Mouse (Mus musculus): ENCODE data around the gene Pgr.

Gene Pgr

DNA sequence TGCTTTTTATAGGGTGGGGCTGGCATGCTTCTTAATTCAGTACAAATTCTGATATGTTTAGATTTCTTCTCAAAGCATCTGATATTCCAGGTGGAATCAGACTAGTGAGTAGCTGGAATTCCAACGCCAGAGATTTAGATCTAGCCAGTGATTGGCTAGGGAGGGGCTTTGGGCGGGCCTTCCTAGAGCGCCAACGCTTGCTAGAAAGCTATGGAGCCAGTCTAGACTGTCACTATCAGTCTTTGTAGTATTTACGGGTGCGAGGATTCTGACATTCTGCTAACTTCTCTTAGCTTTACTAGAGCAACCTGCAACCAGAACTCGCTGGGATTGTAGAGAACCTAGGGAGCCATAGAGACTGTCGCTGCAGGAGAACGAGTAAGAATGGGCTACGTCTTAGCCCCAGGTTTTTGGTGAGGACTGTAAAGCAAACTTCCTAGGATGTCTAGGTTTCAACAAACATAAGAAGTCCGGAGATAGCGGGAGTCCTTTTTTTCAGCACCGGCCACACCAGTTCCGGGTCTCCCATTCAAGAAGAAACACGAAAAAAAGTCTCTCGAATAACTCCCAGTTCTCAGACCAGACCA is at the start of gene Pgr:
Pgr (plus strand) TSS at position 218 of the 587 bp plus-strand sequence.
- DNase-seq (ENCODE audit: low spot score in 2 of 2): no peak

- DNase-seq (ENCODE audit: low spot score in 2 of 2): no peak
Observed at GRCm38 (mm10) chr9:8857455-8857854, 42.2 kb upstream of the Pgr start.

- DNase-seq (ENCODE audit: low spot score in 2 of 2): no peak
Observed at GRCm38 (mm10) chr9:8868511-8868910, 31.1 kb upstream of the Pgr start.

GRCm38 (mm10) chr9:8895205-8895604 is 4.4 kb upstream of the Pgr start:
- no peak for DNase-seq (ENCODE audit: low spot score in 2 of 2)

GRCm38 (mm10) chr9:8900203-8901012 is 775 bp downstream of the Pgr start:
- no peak for DNase-seq (ENCODE audit: low spot score in 2 of 2)

GRCm38 (mm10) chr9:8901013-8901646 is 1.5 kb downstream of the Pgr start:
- DNase-seq (ENCODE audit: low spot score in 2 of 2): no peak

GRCm38 (mm10) chr9:8901647-8902131 is 2.1 kb downstream of the Pgr start:
- no peak for DNase-seq (ENCODE audit: low spot score in 2 of 2)

DNA sequence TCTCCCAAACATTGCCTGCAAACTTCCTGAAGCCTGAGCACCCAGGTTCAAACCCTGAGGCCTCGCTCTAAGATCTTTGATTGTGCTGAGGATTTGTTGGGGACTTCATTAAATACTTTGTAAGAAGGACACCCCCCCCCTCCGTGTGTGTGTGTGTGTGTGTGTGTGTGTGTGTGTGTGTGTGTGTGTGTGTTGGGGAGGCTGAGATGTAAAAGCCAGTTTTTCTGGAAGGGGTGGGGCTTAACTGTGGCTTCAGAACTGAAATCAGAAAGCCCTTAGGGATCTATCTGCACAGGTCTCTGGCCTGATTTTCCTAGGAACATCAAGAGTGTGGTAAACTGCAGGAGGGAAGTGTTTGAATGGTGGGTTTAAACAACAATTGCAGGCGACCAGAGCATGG is 2.6 kb downstream of the Pgr start:
- DNase-seq (ENCODE audit: low spot score in 2 of 2): no peak

GRCm38 (mm10) chr9:8927561-8927960 is 27.9 kb downstream of the Pgr start:
- no peak for DNase-seq (ENCODE audit: low spot score in 2 of 2)

DNA sequence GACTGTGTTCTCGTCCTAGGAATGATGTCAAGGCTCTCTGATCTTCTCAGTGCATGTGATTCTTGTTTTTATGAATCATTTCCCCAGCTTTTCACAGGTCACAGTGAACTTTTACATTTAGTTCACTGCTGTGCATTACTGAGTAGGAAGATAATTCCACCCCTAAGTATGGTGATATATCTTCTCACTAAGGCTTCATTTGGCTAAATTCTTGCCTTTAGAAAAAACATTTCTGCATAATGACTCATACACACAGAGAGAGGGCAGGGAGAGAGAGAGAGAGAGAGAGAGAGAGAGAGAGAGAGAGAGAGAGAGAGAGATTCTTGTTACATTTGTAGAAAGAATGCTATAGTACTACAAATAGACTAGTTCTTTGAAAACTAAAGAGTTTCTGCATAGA is 38.1 kb downstream of the Pgr start:
- DNase-seq (ENCODE audit: low spot score in 2 of 2): no peak

DNA sequence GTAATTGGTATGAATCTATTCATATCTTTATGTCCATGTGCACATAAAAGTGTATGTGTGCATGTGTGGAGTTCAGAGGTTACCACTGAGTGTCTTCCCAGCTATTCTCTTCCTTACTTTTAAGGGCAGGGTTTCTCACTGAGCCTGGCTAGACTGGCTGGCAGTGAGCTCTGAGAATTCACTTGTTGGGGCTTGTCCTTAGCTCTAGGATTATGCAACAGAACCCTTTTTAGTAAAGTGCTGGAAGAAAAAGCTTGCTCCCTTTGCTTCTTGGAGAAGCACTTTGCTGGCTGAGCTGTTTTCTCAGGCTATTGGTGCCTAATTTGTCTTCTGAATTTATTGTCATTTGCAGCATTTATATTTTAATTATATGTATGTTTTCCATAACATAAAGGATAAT is 53.7 kb downstream of the Pgr start:
- DNase-seq (ENCODE audit: low spot score in 2 of 2): no peak

- DNase-seq (ENCODE audit: low spot score in 2 of 2): peak in 1 of 2 experiments; percentile 1
Observed at GRCm38 (mm10) chr9:8964512-8965133, 65.0 kb downstream of the Pgr start.

DNA sequence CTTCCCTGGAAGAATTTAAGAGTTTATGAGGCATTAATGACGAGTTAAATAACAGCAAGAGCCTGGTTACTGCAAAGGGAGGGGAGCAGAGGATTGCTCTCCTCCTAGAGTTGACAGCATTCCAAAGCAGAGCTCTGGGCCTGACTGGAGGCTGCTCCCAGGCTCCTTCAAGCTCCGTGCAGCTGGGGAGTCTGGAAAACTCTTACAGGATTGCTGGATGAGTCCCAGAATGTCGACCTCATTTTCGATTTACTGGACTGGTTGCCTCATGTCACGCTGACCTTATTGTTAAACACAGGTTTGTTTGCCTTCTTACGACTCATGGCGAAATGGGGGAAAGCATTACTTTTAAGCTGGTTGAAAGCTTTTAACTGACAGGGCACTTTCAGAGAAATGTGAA is 70.6 kb downstream of the Pgr start:
- no peak for DNase-seq (ENCODE audit: low spot score in 2 of 2)

DNA sequence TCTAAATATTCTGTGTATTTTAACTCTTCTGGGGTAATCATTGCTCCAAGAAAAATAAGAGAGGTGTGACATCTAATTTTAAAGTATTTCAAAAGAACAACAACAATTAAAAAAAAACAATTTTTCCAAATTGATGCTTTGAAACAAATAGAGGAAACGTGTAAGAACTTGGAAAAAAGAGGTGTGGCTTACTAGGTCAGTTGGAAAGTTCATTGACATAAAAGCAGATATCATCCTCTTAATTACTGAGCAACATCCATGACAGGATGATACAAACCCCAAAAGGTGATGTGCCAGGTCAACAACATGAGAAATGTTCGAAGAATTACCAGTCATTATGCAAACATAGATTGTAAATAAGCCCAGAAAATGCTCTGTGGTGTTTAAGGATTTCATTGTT is 71.9 kb downstream of the Pgr start, which contains the start of gene Gm16485:
Gm16485 (plus strand) TSS at position 301 of the 400 bp plus-strand sequence.
- no peak for DNase-seq (ENCODE audit: low spot score in 2 of 2)

DNA sequence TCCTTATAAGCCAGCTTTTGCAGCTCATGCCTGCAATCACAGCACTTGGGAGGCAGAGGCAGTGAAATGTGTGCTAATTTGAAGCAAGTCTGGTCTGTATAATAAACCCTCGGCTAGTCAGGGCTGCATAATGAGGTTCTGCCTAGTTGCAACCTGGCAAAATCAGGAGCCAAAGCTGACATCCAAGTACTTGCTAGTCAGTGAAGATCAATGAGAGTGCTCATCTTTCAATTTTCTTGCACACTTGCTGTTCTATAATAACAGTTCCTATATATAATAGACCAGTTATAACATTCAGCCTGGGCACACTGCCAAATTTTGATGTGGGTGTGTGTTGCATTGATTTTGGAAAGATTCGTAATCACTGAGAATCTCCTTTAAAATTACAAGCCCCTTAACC is 78.1 kb downstream of the Pgr start:
- no peak for DNase-seq (ENCODE audit: low spot score in 2 of 2)

DNA sequence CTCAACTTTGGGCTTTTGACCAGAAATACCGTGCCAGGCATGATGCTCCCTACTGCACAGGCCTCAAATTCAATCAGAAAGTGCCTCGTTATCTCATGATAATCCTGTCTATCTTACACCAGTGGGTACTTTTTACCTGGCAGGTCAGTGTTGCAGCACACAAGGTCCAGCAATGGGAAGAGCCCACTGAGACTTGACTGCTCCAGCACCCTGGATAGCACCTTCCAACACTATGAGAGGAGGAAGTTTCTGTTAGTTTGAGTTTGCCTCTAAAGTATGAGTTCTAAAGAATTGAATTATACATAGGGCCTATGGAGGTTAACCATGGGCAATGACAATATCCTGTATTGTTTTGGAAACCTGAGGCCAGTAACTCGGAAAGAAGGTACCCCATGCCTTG is 82.7 kb downstream of the Pgr start:
- DNase-seq (ENCODE audit: low spot score in 2 of 2): no peak

DNA sequence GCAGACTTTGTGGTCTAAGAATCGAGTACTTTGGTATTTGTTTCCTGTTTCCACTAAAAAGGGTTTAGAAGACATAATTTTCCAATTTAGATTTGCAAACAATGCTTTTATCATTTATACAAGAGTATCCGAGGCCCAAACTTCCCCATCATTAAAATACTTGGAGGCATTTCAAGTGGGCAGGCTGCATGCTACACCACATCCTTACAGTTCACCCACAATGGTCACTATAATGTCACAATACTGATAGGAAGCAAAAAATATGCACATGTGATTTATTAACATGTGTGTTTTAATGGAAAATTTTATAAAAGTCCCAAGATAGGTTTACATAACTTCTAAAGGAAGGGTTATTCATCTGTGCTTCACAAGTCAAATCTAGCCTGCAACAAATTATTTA is 96.9 kb downstream of the Pgr start:
- no peak for DNase-seq (ENCODE audit: low spot score in 2 of 2)

DNA sequence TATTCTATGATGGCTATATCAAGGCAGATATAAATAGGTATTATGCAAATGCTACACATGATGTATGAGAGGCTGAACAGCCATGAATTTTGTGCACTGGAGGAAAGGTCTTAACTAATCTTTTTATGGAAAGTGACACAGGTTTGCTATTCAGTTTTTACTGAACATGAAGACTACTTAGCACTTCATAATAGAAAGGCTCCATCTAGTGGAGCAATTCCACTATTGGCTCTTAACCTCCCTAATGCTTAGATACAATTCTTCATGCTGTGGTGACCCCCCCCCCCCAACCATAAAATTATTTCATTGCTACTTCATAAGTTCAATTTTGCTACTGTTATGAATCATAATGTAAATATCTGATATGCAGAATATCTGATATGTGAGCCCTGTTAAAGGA is 101.5 kb downstream of the Pgr start:
- DNase-seq (ENCODE audit: low spot score in 2 of 2): no peak

- no peak for DNase-seq (ENCODE audit: low spot score in 2 of 2)
Observed at GRCm38 (mm10) chr9:9015108-9015507, 115.5 kb downstream of the Pgr start.
